Mouse (Mus musculus) hindbrain, embryonic 14.5 days (tissue): ENCODE data around the gene Plscr1. TPM values are rescaled to one million over a fixed set of nuclear protein-coding genes. Genes with fewer than 3 reads are reported as not detected.
A peak's percentile ranks its signal among the peaks of the same experiment; 100 is the strongest.

Source experiments
- ATAC-seq: fragments of 200-750 bp; cut with Nextera tagmentation; 2 replicates; pipeline ENCODE4 v1.8.0; 2017; ENCODE audit warnings: moderate number of reproducible peaks, mild to moderate bottlenecking, moderate TSS enrichment, moderate library complexity; ENCODE audit not compliant: low FRiP score
- DNase-seq: peaks from one replicate; pipeline ENCODE4 v3.0.0-alpha.2; 2015; ENCODE audit warnings: low spot score
- H3K27ac ChIP-seq: fragments of 300-500 bp; sonication (generic); 2 replicates; pipeline ENCODE4 v1.5.1; 2014; ENCODE audit warnings: mild to moderate bottlenecking, moderate library complexity
- H3K27me3 ChIP-seq: fragments of 300-500 bp; sonication (generic); 2 replicates; pipeline ENCODE4 v1.6.1; 2014; ENCODE audit warnings: mild to moderate bottlenecking, low read length, mixed read lengths; ENCODE audit not compliant: control insufficient read depth, insufficient read depth
- H3K36me3 ChIP-seq: fragments of 300-500 bp; sonication (generic); replicated peaks from 2 replicates; pipeline ENCODE4 v1.6.1; 2014; ENCODE audit not compliant: control insufficient read depth, insufficient read depth
- H3K4me1 ChIP-seq: fragments of 300-500 bp; sonication (generic); replicated peaks from 2 replicates; pipeline ENCODE4 v1.6.1; 2014; ENCODE audit warnings: antibody characterized with exemption, low read length, mixed read lengths; ENCODE audit not compliant: control insufficient read depth, insufficient read depth
- H3K4me2 ChIP-seq: fragments of 300-500 bp; sonication (generic); replicated peaks from 2 replicates; pipeline ENCODE4 v1.6.1; 2014; ENCODE audit warnings: mild to moderate bottlenecking, moderate library complexity
- H3K4me3 ChIP-seq: fragments of 300-500 bp; sonication (generic); replicated peaks from 2 replicates; pipeline ENCODE4 v1.5.1; 2014; ENCODE audit warnings: mild to moderate bottlenecking, low read length
- H3K9ac ChIP-seq: fragments of 300-500 bp; sonication (generic); 2 replicates; pipeline ENCODE4 v1.6.1; 2014
- H3K9me3 ChIP-seq: fragments of 300-500 bp; sonication (generic); 2 replicates; pipeline ENCODE4 v1.6.1; 2016; ENCODE audit warnings: low read length; ENCODE audit not compliant: control insufficient read depth
- WGBS: fragments of 180-500 bp; shearing (Covaris S2); extraction: QIAGEN DNeasy Blood & Tissue Kit; methylation state at CpG from one replicate; pipeline ENCODE4 v1.1.7; 2014; 5-methylcytosine and 5-hydroxymethylcytosine counted together
- polyA plus RNA-seq: library from polyadenylated mRNA; unstranded; fragments of >200 nt; fragmentation: Nextera tagmentation; extraction: Ambion mirVana; gene quantifications from 2 replicates; pipeline ENCODE4 v1.2.1, GENCODE M21; 2014

Gene Plscr1
- polyA plus RNA-seq, 1 experiment from 2014 or later = 8.3 TPM

GRCm38 (mm10) chr9:92270927-92271326, 21.4 kb downstream of the Plscr1 start:
- no peaks in the 10 kb centered on the region for H3K27me3 ChIP-seq
- H3K27ac ChIP-seq = no peak overlapping the region
- no peak overlapping the region for H3K9ac ChIP-seq
- DNase-seq = peak; percentile 53
- 49% methylated on average over 4 of the region's 4 CpGs for WGBS
- no peak overlapping the region for H3K4me3 ChIP-seq
- H3K4me2 ChIP-seq = no peak overlapping the region
- H3K36me3 ChIP-seq = no peaks in the 10 kb centered on the region
- H3K4me1 ChIP-seq = no peaks in the 10 kb centered on the region
- no peaks in the 10 kb centered on the region for H3K9me3 ChIP-seq
- no peak for ATAC-seq

GRCm38 (mm10) chr9:92272650-92273049, 23.1 kb downstream of the Plscr1 start:
- Histone ChIP-seq H3K4me3 (no peak overlapping the region), H3K4me1 (no peaks in the 10 kb centered on the region), H3K9me3 (no peaks in the 10 kb centered on the region), H3K9ac (no peak overlapping the region), H3K36me3 (no peaks in the 10 kb centered on the region), H3K4me2 (no peak overlapping the region), H3K27me3 (no peaks in the 10 kb centered on the region), H3K27ac (no peak overlapping the region)
- DNase-seq = no peak
- no peak for ATAC-seq
- 89% methylated on average over 4 of the region's 4 CpGs for WGBS

- no peaks in the 10 kb centered on the region for H3K36me3 ChIP-seq
- ATAC-seq (no peak), DNase-seq (no peak)
- H3K4me2 ChIP-seq = no peak overlapping the region
- 92% methylated on average over 2 of the region's 2 CpGs for WGBS
- no peaks in the 10 kb centered on the region for H3K27me3 ChIP-seq
- H3K9ac ChIP-seq = no peak overlapping the region
- no peaks in the 10 kb centered on the region for H3K4me1 ChIP-seq
- H3K4me3 ChIP-seq = no peak overlapping the region
- H3K9me3 ChIP-seq = no peaks in the 10 kb centered on the region
- no peak overlapping the region for H3K27ac ChIP-seq
These were observed 23.7 kb downstream of the Plscr1 start for GRCm38 (mm10) chr9:92273271-92273670.

GRCm38 (mm10) chr9:92273956-92274762, 24.6 kb downstream of the Plscr1 start:
- Histone ChIP-seq H3K4me2 (no peak overlapping the region), H3K9me3 (no peaks in the 10 kb centered on the region), H3K27me3 (no peaks in the 10 kb centered on the region), H3K27ac (no peak overlapping the region), H3K4me1 (no peaks in the 10 kb centered on the region), H3K4me3 (no peak overlapping the region), H3K36me3 (no peaks in the 10 kb centered on the region), H3K9ac (no peak overlapping the region)
- ATAC-seq (no peak), DNase-seq (no peak)
- WGBS = 82% methylated on average over 6 of the region's 6 CpGs

- H3K27me3 ChIP-seq = no peaks in the 10 kb centered on the region
- no peaks in the 10 kb centered on the region for H3K36me3 ChIP-seq
- H3K4me2 ChIP-seq = no peak within 1 kb of the TSS
- H3K9me3 ChIP-seq = no peaks in the 10 kb centered on the region
- no peak for ATAC-seq
- H3K4me3 ChIP-seq = no peak within 1 kb of the TSS
- no peak within 1 kb of the TSS for H3K9ac ChIP-seq
- no peak for DNase-seq
- WGBS = 66% methylated on average over 9 of the region's 9 CpGs
- H3K4me1 ChIP-seq = no peaks in the 10 kb centered on the region
- no peak within 1 kb of the TSS for H3K27ac ChIP-seq
These were observed 26.1 kb downstream of the Plscr1 start, which contains the start of gene Plscr2 for GRCm38 (mm10) chr9:92275486-92276207. Plscr2 (plus strand) TSS chr9:92275602.

GRCm38 (mm10) chr9:92276360-92276759, 26.8 kb downstream of the Plscr1 start:
- no peaks in the 10 kb centered on the region for H3K9me3 ChIP-seq
- no peaks in the 10 kb centered on the region for H3K27me3 ChIP-seq
- 84% methylated on average over 7 of the region's 7 CpGs for WGBS
- ATAC-seq (no peak), DNase-seq (no peak)
- no peak overlapping the region for H3K4me2 ChIP-seq
- H3K4me3 ChIP-seq = no peak overlapping the region
- no peaks in the 10 kb centered on the region for H3K4me1 ChIP-seq
- H3K9ac ChIP-seq = no peak overlapping the region
- H3K27ac ChIP-seq = no peak overlapping the region
- H3K36me3 ChIP-seq = no peaks in the 10 kb centered on the region

- no peak for DNase-seq
These were observed 30.5 kb downstream of the Plscr1 start for GRCm38 (mm10) chr9:92280048-92280447.

GRCm38 (mm10) chr9:92282563-92283171, 33.1 kb downstream of the Plscr1 start:
- Histone ChIP-seq H3K4me1 (no peaks in the 10 kb centered on the region), H3K4me2 (no peak overlapping the region), H3K9ac (no peak overlapping the region), H3K27ac (no peak overlapping the region), H3K4me3 (no peak overlapping the region), H3K27me3 (no peaks in the 10 kb centered on the region), H3K36me3 (no peaks in the 10 kb centered on the region), H3K9me3 (no peaks in the 10 kb centered on the region)
- WGBS = 36% methylated on average over 7 of the region's 7 CpGs
- DNase-seq = peak; percentile 47
- ATAC-seq = peak; percentile 88

More at GRCm38 (mm10) chr9:92280048-92280447, 30.5 kb downstream of the Plscr1 start:
- no peak overlapping the region for H3K4me3 ChIP-seq
- H3K4me1 ChIP-seq = no peaks in the 10 kb centered on the region
- no peak overlapping the region for H3K4me2 ChIP-seq
- H3K9me3 ChIP-seq = no peaks in the 10 kb centered on the region
- no peak for ATAC-seq
- H3K27me3 ChIP-seq = no peaks in the 10 kb centered on the region
- H3K36me3 ChIP-seq = no peaks in the 10 kb centered on the region
- WGBS = 94% methylated on average over 1 of the region's 1 CpGs
- no peak overlapping the region for H3K9ac ChIP-seq
- no peak overlapping the region for H3K27ac ChIP-seq

GRCm38 (mm10) chr9:92289675-92290074, 40.1 kb downstream of the Plscr1 start:
- no peak for DNase-seq
- Histone ChIP-seq H3K27ac (no peak overlapping the region), H3K36me3 (no peaks in the 10 kb centered on the region), H3K4me3 (no peak overlapping the region), H3K9me3 (no peaks in the 10 kb centered on the region), H3K4me1 (no peaks in the 10 kb centered on the region), H3K4me2 (no peak overlapping the region), H3K9ac (no peak overlapping the region), H3K27me3 (no peaks in the 10 kb centered on the region)
- WGBS = 86% methylated on average over 3 of the region's 3 CpGs
- ATAC-seq = no peak
